Mouse (Mus musculus) midbrain, embryonic 14.5 days (tissue): ENCODE data around the gene Muc13. TPM values are rescaled to one million over a fixed set of nuclear protein-coding genes. Genes with fewer than 3 reads are reported as not detected.

Experiments
- ATAC-seq: fragments of 200-750 bp; cut with Nextera tagmentation; 2 replicates; pipeline ENCODE4 v1.8.0; 2017; ENCODE audit warnings: moderate number of reproducible peaks, moderate library complexity; ENCODE audit not compliant: low FRiP score, low TSS enrichment
- DNase-seq: peaks from one replicate; pipeline ENCODE4 v3.0.0-alpha.2; 2015
- H3K27ac ChIP-seq: fragments of 300-500 bp; sonication (generic); replicated peaks from 2 replicates; pipeline ENCODE4 v1.5.1; 2014; ENCODE audit warnings: mild to moderate bottlenecking, low read depth, low read length, moderate library complexity
- H3K27me3 ChIP-seq: fragments of 300-500 bp; sonication (generic); 2 replicates; pipeline ENCODE4 v1.6.1; 2014; ENCODE audit warnings: low read length, control low read depth, mixed read lengths; ENCODE audit not compliant: control insufficient read depth, insufficient read depth
- H3K36me3 ChIP-seq: fragments of 300-500 bp; sonication (generic); 2 replicates; pipeline ENCODE4 v1.6.1; 2014; ENCODE audit warnings: low read length, control low read depth; ENCODE audit not compliant: control insufficient read depth, insufficient read depth
- H3K4me1 ChIP-seq: fragments of 300-500 bp; sonication (generic); 2 replicates; pipeline ENCODE4 v1.6.1; 2014; ENCODE audit warnings: mild to moderate bottlenecking, antibody characterized with exemption, low read length, control low read depth; ENCODE audit not compliant: control insufficient read depth, insufficient read depth
- H3K4me2 ChIP-seq: fragments of 300-500 bp; sonication (generic); 2 replicates; pipeline ENCODE4 v1.6.1; 2014; ENCODE audit warnings: mild to moderate bottlenecking, low read length, moderate library complexity
- H3K4me3 ChIP-seq: fragments of 300-500 bp; sonication (generic); replicated peaks from 2 replicates; pipeline ENCODE4 v1.5.1; 2014; ENCODE audit warnings: low read depth, low read length
- H3K9ac ChIP-seq: fragments of 300-500 bp; sonication (generic); replicated peaks from 2 replicates; pipeline ENCODE4 v1.6.1; 2014; ENCODE audit warnings: mild to moderate bottlenecking, low read length, moderate library complexity
- H3K9me3 ChIP-seq: fragments of 300-500 bp; sonication (generic); 2 replicates; pipeline ENCODE4 v1.6.1; 2016; ENCODE audit warnings: low read length, control low read depth, mixed read lengths; ENCODE audit not compliant: control insufficient read depth
- WGBS: fragments of 180-500 bp; shearing (Covaris S2); extraction: QIAGEN DNeasy Blood & Tissue Kit; methylation state at CpG from one replicate; pipeline ENCODE4 v1.1.7; 2014; 5-methylcytosine and 5-hydroxymethylcytosine counted together
- polyA plus RNA-seq: library from polyadenylated mRNA; unstranded; fragments of >200 nt; fragmentation: Nextera tagmentation; extraction: Ambion mirVana; gene quantifications from 2 replicates; pipeline ENCODE4 v1.2.1, GENCODE M21; 2014

The Muc13 gene
- polyA plus RNA-seq, 1 experiment from 2014 or later, result not detected

DNA sequence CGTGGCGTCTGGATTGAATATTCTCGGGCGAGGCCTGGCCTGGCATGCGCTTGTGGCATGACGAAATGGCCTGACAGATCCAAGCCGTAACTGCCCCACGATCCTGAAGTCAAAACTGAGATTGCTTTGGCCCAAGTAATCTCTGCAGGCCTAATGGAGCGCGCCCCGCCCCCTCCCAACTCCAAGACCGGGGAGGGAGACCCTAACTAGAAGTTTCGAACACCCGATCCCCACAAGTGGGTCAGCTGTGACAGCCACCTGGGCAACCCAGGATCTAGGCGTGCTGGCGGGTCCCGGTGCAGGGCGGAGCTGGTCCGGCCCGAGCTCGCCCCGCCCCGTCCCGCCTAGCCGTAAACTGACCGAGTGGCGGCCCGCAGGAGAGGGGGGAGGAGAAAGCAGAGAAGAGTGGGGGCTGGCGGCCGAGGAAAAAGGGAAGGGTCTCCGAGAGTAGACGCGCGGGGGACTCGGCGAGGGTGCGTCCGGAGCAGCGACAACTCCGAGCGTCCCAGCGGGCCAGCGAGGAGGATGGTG lies 35.5 kb downstream of the Muc13 start, which contains the start of gene Itgb5:
Itgb5 (plus strand) TSS at position 365 of the 531 bp plus-strand sequence.
- Histone ChIP-seq H3K27ac (no peak within 1 kb of the TSS), H3K36me3 (no peaks in the 10 kb centered on the region), H3K27me3 (peaks cover 27% of the 10 kb centered on the region), H3K9me3 (no peaks in the 10 kb centered on the region), H3K4me3 (peak within 1 kb of the TSS; percentile 63), H3K9ac (peak within 1 kb of the TSS; percentile 57), H3K4me1 (peaks cover 18% of the 10 kb centered on the region), H3K4me2 (peak within 1 kb of the TSS; percentile 99)
- under 1% methylated on average over 43 of the region's 43 CpGs for WGBS
- DNase-seq (peak; percentile 65), ATAC-seq (peak; percentile 60)

DNA sequence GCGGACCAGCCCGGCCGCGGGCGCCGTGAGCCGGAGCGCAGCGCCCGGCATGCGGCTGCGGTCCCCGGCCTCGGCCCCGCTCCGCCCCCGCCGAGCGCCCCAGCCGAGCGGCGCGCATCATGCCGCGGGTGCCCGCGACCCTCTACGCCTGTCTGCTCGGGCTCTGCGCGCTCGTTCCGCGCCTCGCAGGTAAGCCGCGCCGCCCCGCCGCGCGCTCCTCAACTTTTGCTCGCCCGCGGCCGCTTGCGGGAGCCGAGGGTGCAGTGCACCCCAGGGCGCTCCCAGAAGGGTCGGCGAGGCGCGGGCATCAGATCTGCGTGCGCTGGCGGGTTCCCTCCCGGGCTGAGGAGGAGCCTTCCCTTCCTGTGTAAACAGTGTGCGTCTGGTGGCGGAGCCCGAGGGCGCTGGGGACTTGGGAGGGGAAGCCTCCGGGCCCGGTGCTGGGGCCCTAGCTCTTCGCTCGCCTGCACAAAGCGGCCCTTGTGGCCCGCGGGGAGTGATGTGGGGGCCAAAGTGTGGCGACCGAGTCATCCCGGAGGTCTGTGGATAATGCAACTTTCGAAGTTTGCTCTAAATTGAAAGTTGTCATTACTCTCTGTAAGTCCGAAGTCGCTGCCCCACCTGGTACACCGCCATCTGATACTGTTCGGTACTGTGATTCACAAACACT lies 36.1 kb downstream of the Muc13 start:
- H3K4me3 ChIP-seq, result peak overlapping the region; percentile 63
- WGBS, result under 1% methylated on average over 74 of the region's 76 CpGs
- H3K4me2 ChIP-seq, result peak overlapping the region; percentile 99
- H3K27me3 ChIP-seq, result peaks cover 27% of the 10 kb centered on the region
- ATAC-seq (peak; percentile 57; the same call in 1 of the 2 replicates), DNase-seq (peak; percentile 76)
- no peaks in the 10 kb centered on the region for H3K36me3 ChIP-seq
- peak overlapping the region; percentile 57 for H3K9ac ChIP-seq
- no peaks in the 10 kb centered on the region for H3K9me3 ChIP-seq
- no peak overlapping the region for H3K27ac ChIP-seq
- peaks cover 18% of the 10 kb centered on the region for H3K4me1 ChIP-seq

DNA sequence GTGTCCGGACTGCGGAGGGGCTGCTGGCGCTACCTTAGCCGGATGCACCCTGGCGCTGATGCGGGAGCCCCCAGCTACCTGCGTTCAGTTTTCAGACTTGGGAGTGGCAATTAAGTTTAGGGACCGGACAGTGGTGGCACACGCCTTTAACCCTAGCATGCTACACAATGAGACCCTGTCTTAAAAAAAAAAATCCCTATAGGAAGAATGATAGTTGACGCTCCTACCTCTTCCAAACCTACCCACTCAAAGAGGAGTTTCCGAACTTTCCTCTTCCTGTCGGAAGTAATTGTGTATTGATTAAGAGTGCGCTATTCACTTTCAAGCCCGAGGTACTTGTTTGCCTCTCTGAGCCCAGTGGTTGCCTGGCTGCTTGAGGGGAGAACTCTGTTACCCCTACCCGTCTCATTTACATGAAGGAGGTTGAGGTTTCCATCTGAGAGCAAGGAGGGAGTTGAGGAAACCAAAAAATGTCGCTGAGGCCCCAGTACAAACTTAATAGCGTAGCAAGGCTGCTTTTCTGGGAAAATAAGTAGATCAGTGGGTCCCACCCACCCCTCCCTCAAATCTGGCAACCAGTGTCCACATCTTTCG lies 36.8 kb downstream of the Muc13 start:
- no peak for ATAC-seq
- DNase-seq, result no peak
- no peak overlapping the region for H3K27ac ChIP-seq
- WGBS, result 3% methylated on average over 18 of the region's 18 CpGs
- H3K36me3 ChIP-seq, result no peaks in the 10 kb centered on the region
- H3K4me3 ChIP-seq, result peak overlapping the region; percentile 63
- 0 out of 2 replicates have a peak overlapping the region, but pooled peaks have one; percentile 57 for H3K9ac ChIP-seq
- H3K4me2 ChIP-seq, result peak overlapping the region; percentile 99
- H3K4me1 ChIP-seq, result peaks cover 18% of the 10 kb centered on the region
- H3K9me3 ChIP-seq, result no peaks in the 10 kb centered on the region
- peaks cover 27% of the 10 kb centered on the region for H3K27me3 ChIP-seq

DNA sequence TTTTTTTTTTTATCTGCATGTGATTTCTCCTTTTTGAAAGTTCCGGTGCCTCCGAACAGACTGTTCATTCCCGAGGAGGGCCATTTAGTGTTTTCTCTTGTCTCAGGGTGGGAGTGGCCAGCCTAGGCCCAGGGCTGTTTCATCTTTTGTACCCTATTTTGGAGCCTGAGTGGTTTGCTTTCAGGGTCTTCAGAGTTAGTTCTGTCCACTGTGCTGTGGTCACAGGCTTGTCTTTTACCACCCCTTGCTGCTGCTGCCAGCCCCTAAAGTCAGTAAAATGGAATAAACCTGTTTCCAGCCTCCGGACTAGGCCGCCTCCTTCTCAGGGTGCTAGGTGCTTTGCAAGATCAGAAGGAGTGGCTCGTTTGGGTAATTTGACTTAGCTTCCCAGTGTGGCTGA lies 38.2 kb downstream of the Muc13 start:
- no peak overlapping the region for H3K27ac ChIP-seq
- DNase-seq (no peak), ATAC-seq (no peak)
- no peak overlapping the region for H3K4me3 ChIP-seq
- no peak overlapping the region for H3K9ac ChIP-seq
- 62% methylated on average over 6 of the region's 6 CpGs for WGBS
- no peak overlapping the region; the same call in 1 of the 2 replicates for H3K4me2 ChIP-seq
- no peaks in the 10 kb centered on the region for H3K36me3 ChIP-seq
- no peaks in the 10 kb centered on the region for H3K9me3 ChIP-seq
- H3K27me3 ChIP-seq, result peaks cover 27% of the 10 kb centered on the region
- peaks cover 18% of the 10 kb centered on the region for H3K4me1 ChIP-seq

DNA sequence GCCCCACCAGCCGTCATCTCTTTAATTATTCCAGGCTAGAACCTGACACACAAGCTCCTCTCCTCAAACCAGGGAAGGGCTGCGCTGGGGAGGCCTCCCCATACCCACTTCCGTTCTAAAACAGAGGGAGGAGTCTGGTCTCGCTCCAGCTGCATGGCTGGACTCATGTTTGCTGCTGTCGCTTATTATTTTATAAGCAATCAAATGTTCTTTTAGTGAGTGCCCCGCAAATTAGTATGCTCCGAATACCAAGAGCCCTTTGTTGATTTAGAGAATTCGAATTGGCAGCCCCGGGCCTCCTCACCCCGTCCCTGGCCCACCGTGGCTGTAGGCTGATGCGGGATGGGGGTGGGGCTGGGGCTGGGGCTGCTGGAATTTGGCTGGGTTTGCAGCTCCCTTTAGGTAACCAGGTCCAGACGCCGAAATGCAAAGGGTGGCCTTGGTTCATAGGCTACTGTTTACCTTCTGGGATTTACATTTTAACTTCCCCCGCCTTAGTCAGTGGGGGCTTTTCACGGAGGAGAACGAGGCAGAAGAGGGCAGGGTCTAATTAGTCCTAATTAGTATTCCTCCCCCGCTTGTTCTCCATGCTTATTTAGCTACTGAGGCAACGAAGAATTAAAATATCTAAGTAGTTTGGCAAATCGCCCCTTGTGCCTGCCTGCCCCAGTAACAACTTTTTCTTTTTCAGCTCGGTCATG lies 39.0 kb downstream of the Muc13 start:
- peaks cover 27% of the 10 kb centered on the region for H3K27me3 ChIP-seq
- no peaks in the 10 kb centered on the region for H3K9me3 ChIP-seq
- no peaks in the 10 kb centered on the region for H3K36me3 ChIP-seq
- ATAC-seq (peak; percentile 69), DNase-seq (peak; percentile 70)
- peak overlapping the region; percentile 45 for H3K4me2 ChIP-seq
- H3K9ac ChIP-seq, result no peak overlapping the region
- peaks cover 18% of the 10 kb centered on the region for H3K4me1 ChIP-seq
- peak overlapping the region; percentile 41; the same call in 1 of the 2 replicates for H3K27ac ChIP-seq
- WGBS, result 4% methylated on average over 21 of the region's 21 CpGs
- H3K4me3 ChIP-seq, result 0 out of 2 replicates have a peak overlapping the region, but pooled peaks have one; percentile 3

DNA sequence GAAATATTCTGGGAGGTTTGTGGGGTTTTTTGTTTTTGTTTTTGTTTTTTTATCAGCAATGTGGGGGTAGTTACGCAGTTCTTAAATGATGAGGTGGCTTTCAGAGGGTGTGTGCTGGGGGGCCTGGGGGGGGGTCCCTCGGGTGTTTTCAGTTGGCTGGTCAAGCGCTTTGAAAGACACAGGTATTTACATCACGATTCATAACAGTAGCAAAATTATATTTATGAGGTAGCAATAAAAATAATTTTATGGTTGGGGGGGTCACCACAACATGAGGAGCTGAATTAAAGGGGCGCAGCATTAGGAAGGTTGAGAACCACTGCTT lies 39.6 kb downstream of the Muc13 start:
- H3K27me3 ChIP-seq, result peaks cover 25% of the 10 kb centered on the region
- 10% methylated on average over 5 of the region's 5 CpGs for WGBS
- ATAC-seq (no peak), DNase-seq (no peak)
- H3K27ac ChIP-seq, result no peak overlapping the region
- no peaks in the 10 kb centered on the region for H3K9me3 ChIP-seq
- peak overlapping the region; percentile 45 for H3K4me2 ChIP-seq
- H3K4me3 ChIP-seq, result no peak overlapping the region
- no peaks in the 10 kb centered on the region for H3K36me3 ChIP-seq
- H3K4me1 ChIP-seq, result peaks cover 18% of the 10 kb centered on the region
- no peak overlapping the region for H3K9ac ChIP-seq

DNA sequence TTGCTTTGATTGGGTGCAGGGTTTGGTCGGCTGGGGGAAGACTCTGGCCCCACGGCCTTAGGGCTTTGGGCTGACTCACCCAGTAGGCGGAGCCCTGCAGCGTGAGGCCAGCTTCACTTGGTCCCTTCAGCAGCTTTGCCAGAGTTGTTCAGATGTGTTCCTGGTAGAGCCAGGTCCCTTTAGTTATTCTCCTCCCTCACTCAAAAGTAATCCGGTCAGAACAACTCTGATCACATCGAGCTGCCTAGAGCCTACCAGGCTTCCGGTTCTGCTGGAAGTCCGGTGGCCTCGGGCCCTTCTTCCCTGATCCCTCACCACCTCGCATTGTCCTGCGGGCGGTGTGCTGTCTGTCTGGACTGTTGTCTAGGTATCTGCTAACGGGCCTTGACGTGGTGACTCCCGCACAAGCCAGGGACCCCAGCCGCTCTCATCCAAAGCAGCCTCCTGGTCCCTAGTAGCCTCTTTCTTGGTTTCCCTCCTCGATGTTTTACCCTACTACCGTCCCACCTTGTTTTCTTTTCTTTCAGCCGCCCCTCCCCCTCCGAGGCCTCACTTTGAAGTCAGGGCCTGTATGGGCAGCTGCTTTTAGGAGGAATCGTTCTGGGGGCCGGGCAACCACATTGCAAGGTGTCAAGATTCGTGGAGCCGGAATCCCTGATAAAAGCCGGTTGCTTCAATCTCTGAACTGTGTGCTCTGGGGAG lies 40.1 kb downstream of the Muc13 start:
- ATAC-seq (no peak), DNase-seq (peak; percentile 67)
- Histone ChIP-seq H3K36me3 (no peaks in the 10 kb centered on the region), H3K4me1 (peaks cover 18% of the 10 kb centered on the region), H3K27ac (0 out of 2 replicates have a peak overlapping the region, but pooled peaks have one; percentile 10), H3K9ac (no peak overlapping the region), H3K9me3 (no peaks in the 10 kb centered on the region), H3K4me3 (peak overlapping the region; percentile 1; the same call in 1 of the 2 replicates), H3K4me2 (peak overlapping the region; percentile 45), H3K27me3 (peaks cover 22% of the 10 kb centered on the region)
- WGBS, result 2% methylated on average over 25 of the region's 25 CpGs

DNA sequence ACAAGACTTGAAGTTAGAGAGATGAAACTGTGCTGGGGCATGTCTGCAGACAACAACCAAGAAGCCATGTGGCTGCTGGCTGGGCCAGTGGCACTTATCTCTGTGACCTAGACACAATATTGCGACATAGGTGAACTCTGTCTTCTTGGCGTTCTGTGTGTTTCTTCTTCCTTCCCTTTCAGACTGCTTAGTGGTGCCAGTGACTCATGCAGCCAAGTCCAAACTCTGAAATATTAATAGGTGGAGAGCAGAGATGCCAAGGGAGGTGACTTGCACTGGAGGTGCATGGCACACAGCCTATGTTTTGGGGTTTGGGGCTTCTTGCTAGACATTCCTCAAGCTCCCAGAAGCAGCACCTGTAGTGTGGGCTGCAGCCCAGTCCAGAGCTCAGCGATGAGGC lies 42.8 kb downstream of the Muc13 start:
- no peaks in the 10 kb centered on the region for H3K9me3 ChIP-seq
- H3K9ac ChIP-seq, result no peak overlapping the region
- H3K4me3 ChIP-seq, result no peak overlapping the region
- H3K4me2 ChIP-seq, result no peak overlapping the region
- no peak overlapping the region for H3K27ac ChIP-seq
- H3K27me3 ChIP-seq, result no peaks in the 10 kb centered on the region
- no peaks in the 10 kb centered on the region for H3K36me3 ChIP-seq
- 89% methylated on average over 3 of the region's 3 CpGs for WGBS
- ATAC-seq (no peak), DNase-seq (no peak)
- H3K4me1 ChIP-seq, result peaks cover 18% of the 10 kb centered on the region
